Mouse (Mus musculus): Measurements from ENCODE around the gene Malsu1. TPM values are rescaled to one million over a fixed set of nuclear protein-coding genes. Genes with fewer than 3 reads are reported as not detected.

The Malsu1 gene
- 51.6 and 66.7 TPM in 2 replicates for polyA plus RNA-seq (2012)

DNA sequence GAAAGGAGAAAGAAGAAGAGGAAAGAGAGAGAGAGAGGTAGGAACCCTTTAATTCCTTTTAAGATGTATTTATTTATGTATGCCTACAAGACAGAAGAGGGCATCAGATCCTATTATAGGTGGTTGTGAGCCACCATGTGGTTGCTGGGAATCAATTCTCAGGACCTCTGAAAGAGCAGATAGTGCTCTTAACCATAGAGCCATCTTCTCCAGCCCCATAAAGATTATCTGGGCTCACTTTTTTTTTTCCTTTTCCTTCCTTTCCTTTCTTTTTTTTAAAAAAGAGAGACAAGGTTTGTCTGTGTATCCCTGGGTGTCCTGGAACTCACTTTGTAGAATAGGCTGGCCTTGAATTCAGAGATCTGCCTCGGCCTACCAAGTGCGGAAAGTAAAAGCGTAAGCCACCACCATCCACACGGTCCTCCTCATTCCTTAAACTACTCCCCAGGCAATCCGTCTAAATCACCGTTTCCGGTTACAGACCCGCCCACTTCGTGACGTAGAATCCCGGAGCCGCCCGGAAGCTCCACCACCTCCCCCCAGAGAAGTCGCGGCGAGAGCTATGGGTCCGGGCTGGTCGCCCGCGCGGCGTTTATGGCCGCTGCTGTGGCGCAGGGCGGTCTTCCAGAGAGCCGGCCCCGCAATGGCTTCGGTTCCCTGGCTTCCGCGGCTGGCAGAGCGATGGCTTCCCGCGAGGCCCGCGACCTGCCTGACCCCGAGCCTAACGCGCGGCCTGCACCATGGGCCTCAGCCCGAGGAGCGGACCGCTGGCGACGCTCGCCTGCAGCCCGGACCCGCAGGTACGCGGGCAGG lies at the start of gene Malsu1:
TSS of gene Malsu1 (plus strand) at position 492 of the 813 bp plus-strand sequence.
- no peak for TF ChIP-seq GATA1 (IDR thresholded peaks at IDR 0.05; ENCODE audit: low read length)

DNA sequence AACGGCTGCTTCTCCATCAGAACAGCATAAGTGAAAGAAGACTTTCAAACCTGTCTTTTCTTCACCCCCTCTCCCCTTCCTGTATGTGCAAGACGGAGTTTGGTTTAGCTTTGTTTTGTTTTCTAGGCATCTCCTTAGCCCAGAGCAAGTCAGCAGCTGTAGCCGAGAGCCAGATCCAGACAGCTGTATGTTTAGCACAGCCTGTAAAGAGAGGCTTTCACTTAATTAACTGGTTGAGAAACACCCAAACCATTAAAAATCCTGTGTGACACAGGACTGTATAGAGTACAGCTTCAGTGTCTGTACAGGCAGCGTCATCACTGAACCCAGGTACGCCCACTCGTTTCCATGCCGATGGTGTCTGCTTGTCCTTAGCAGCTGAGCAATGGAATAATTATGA lies 48.3 kb upstream of the Malsu1 start:
- no peak for TF ChIP-seq GATA1 (IDR thresholded peaks at IDR 0.05; ENCODE audit: low read length)

DNA sequence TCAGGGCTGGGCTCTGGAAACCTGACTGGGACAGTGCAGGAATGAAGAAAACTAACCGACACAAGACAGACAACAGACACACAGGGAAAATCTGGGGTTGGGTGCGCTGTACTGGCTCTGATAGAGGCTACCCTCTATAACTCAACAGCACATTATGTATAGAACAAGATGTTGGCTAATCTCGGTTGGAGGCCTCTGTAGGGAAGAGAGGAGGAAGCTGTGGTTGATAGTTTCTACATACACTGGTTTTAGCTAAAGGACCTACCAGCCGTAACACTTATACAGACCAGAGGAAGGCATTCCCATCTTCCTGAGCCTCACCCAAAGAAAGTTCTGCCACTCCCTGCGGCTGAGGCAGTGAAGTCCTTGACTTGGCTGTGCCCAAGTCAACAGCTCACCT lies 47.1 kb upstream of the Malsu1 start:
- no peak for TF ChIP-seq GATA1 (IDR thresholded peaks at IDR 0.05; ENCODE audit: low read length)

DNA sequence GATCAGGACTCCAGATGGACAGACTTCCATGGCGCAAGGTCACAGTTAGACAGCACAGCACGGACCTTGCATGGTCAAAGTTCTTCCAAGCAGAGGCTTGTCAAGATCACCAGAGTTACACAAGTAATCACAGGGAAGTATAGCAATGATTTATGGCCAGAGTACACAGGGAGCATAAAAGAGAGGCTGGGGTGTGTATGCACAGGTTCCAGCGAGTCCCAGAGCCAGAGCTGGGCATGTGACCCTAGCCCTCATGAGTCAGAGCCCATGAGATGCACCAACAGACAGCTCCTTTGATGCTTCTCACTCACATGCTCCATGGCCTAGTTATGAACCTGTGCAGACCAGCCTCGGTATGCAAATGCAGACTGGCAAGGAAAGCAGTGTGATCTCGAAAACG lies 45.6 kb upstream of the Malsu1 start:
- no peak for TF ChIP-seq GATA1 (IDR thresholded peaks at IDR 0.05; ENCODE audit: low read length)

DNA sequence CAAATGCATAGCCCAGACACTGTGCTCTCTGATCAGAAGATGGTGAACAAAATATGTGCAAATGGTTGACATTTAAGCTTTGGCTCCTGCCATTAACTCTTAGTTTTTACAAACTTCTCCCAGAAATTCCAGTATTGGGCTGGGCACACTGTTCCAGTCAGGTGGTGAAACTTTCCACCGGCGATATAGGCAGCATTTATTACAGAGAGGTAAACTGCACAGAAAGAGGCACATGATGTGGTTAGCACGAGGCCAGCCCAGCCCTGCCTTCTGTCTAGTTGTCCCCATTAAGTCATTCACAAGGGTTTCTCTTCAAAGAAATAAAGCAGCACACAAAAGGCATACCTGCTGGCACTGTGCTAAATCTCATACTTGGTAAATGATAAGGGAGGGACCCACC lies 44.9 kb upstream of the Malsu1 start:
- no peak for TF ChIP-seq GATA1 (IDR thresholded peaks at IDR 0.05; ENCODE audit: low read length)

DNA sequence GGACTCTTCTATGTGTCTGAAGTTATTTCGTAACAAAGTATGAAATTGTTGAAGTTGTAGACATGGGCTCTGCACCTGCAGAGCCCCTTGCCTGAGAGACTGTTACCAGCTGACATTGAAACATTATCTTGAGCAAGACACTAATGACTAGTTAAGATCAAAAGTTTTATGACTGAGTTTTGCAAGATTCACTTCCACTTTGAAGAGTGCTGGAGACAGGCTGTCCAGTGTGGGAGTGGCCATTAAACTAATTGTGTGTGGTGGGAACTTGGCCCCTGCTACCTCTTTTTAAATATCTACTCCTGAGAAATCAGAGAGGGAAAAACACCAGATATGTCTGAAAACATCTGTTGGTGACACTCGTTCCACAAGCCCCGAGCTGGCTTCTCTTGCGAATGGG lies 42.4 kb upstream of the Malsu1 start:
- TF ChIP-seq GATA1 (IDR thresholded peaks at IDR 0.05; ENCODE audit: low read length), result no peak

DNA sequence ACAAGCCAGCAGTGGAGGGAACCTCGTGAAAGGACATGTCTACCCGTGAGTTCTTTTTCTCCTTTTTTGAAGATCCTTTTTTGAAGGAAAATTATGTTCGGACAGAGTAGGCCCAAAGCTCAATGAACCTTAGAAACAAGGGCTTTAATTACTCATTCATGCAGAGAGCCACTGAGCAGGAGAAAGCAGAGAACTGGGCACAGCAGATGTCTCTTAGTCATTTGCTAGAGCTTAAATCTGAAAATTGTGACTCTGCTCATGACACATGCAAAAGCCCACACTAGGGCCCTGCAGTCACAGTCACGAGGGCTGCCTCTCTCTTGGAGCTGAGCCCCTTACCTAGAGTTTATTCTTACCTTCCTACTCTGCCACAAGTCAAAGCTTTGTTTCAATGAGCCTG lies 40.8 kb upstream of the Malsu1 start:
- TF ChIP-seq GATA1 (IDR thresholded peaks at IDR 0.05; ENCODE audit: low read length), result no peak

DNA sequence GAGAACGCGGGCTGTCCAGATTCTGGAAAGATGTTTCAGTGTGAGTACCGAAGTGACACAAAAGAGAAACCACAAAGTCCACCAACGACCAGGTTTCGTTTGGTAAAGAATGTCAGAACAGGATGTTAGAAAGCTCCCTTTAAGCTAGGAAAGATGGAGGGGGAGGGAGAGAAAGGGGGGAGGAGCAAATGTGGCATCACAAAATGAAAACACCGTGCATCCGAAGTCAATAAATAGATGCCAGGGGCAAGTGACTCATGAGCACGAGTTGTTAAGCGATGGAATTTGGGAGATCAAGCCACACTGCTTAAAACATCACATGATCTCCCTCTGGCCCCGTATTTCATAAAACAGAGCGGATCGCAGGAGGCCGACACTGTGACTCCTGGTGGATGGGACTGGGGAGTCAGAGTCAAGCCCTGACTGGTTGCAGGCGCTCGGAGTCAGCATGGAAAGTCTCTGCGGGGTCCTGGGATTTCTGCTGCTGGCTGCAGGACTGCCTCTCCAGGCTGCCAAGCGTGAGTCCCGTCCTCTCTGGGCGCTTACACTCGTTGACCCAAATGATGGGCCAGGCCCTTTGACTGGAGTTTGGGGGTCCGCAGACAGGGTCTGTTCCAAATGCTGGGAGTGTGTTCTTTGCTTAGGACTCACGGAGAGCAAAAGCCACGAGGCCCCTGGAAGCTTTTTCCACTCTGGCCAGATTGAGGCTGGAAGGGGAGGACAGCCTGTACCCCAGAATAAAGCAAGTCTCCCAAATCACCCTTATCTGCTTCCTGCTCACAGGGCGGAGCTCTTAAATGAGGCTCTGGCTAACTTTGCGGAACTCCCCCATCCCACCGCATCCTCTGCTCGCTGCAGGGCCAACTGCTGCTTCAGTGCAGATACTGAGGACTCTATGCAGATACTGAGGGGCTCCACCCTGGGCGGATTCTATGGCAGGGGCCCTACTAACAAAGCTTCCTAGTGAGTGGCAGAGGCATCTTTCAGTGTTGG lies 37.0 kb upstream of the Malsu1 start, which contains the start of gene Gpnmb:
TSS of gene Gpnmb (plus strand) at position 272 of the 993 bp plus-strand sequence.
- TF ChIP-seq GATA1 (IDR thresholded peaks at IDR 0.05; ENCODE audit: low read length), result no peak

DNA sequence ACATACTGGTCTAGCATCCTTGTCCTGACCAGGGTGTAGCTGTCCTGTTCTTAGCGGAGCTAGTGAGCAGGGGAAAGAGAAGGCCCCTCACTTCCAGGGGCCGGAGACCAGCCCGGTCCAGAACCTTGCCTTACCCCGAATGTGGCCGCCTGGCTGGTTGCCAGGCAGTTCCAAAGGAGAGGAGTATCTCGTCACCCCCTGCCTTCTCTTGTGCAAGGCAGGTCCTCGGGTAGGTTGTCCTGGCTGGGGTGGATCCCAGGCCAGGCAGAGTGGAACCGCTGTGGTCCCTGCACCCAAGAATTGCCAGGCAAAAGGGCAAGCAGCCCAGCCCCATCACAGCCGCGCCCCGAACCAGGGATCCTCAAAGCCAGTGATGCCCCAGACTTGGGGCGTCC lies 36.3 kb upstream of the Malsu1 start:
- TF ChIP-seq GATA1 (IDR thresholded peaks at IDR 0.05; ENCODE audit: low read length), result no peak

DNA sequence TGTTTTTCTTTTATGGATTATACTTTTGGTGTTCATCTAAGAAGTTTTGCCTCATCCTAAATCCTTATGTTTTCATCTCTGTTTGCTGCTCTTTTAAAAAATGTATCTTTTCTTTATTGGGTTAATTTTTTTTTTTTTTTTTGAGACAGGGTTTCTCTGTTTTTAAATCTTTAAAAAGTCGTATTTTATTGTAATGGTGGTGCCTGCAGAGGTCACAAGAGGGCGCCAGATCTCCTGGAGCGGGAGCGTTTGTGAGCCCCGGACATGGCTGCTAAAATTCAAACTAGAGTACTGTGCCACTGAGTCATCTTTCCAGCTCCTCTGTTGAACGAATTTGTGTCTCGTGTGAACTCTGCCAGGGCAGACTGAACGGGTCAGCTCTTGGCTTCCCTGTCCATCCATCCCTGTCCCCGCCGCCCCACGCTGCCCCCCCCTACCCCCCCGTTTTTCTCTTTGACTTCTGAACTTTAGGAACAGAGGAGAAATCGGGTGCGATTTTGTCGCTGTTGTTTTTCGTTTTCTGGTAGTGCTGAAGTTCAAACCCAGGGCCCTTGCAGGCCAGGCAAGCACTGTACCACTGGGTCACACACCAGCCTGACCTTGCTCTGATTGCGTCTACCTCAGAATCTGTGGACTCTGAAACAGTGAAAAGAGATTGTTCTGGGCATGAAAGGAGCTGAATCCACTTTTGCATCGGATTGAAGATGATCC lies 34.0 kb upstream of the Malsu1 start:
- TF ChIP-seq GATA1 (IDR thresholded peaks at IDR 0.05; ENCODE audit: low read length), result no peak

DNA sequence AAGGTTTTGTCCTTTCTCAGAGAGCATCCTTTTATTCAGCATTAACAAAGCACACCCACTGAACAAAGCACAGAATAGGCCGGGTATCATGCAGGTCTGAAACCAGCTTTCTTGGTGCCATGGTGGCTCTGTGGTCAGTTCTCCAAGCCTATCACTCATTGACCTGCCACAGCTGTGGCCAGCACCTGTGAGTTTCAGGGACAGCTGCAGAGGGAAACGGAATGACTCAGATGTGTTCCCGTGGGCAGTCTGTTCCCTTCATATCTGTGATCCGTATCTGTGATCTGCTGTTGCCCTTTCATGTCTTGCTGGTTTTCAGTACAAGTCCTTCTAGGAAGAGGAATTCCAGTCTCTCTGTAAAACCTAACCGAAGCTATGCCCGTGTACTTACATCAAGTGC lies 27.1 kb upstream of the Malsu1 start:
- TF ChIP-seq GATA1 (IDR thresholded peaks at IDR 0.05; ENCODE audit: low read length), result no peak

DNA sequence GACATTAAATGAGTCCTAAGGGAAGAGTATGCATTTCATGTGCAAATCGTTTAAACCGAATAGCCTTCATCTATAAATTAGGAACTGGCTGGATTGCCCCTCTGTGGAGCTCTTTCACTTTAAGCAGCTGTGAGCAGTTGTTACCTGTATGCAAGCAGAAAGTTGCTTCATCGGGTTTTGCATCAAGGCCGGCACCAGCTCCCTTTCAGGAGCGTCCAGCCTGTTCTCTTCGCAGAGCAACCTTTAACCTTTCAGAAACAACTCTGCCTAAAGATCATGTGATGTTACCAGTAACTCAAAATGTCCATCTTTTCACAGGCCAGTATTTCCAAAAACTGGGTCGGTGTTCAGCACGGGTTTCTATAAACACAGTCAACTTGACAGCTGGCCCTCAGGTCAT lies 26.6 kb upstream of the Malsu1 start:
- TF ChIP-seq GATA1 (IDR thresholded peaks at IDR 0.05; ENCODE audit: low read length), result no peak

DNA sequence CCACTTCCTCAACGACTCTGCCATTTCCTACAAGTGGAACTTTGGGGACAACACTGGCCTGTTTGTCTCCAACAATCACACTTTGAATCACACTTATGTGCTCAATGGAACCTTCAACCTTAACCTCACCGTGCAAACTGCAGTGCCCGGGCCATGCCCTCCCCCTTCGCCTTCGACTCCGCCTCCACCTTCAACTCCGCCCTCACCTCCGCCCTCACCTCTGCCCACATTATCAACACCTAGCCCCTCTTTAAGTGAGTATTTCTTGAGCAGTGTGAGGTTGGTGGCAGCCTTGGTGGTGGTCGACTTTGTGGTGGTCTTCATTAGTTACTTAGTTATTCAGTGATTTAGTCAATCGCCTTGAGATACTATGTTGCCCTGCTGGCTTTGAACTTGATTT lies 25.7 kb upstream of the Malsu1 start:
- TF ChIP-seq GATA1 (IDR thresholded peaks at IDR 0.05; ENCODE audit: low read length), result no peak

DNA sequence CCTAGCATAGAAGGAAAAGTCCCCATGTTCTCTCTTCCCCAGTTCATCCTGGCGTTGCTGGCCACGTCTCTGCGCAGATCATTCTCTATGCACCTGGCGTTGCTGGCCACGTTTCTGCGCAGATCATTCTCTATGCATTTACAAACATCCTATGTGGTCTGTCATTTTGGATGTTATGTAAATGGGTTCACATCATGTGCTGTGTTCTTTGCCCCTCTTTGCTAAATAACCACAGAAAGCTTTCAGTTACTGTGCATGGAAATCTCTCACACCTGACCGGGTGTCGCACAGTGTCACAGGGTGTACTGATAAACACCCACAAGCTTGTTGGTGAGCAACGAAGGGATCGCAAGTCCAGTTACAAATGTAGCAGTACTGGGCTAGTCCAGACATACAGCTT lies 25.2 kb upstream of the Malsu1 start:
- no peak for TF ChIP-seq GATA1 (IDR thresholded peaks at IDR 0.05; ENCODE audit: low read length)

DNA sequence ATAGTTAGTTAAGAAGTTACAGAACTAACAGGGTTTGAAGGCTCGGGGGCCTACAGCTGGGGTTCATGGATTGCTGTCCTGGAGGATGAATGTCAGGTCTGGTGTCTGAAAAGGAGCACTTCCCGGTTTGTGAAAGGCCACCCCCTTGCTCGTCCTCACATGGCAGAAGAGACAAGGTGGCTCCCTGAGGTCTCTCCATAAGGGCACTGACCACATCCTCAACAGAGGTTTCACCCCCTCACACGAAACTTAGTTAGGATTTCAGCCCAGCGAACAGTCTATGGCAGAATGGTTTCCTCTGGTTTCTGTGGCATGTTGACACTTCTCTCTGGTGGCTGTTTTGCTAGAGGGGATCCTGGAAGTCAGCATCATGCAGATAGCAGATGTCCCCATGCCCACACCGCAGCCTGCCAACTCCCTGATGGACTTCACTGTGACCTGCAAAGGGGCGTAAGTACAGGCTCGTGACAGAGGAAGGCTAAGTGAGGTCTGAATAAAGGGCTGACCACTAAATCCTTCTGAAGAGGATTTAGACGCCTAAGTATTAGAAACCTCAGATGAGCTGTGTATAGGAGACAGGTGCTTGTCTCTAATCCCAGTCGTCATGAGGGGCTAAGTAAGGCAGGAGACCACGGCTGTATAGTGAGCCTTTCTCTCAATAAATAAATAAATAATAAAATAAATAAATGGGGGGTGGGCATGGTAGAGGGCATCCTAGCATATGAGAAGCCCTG lies 22.8 kb upstream of the Malsu1 start:
- TF ChIP-seq GATA1 (IDR thresholded peaks at IDR 0.05; ENCODE audit: low read length), result no peak

Data from G1E-ER4 (cell line).